Mouse (Mus musculus) regulatory T cell (primary cell): Measurements from ENCODE around the gene Sestd1.

ENCODE experiments used
- in situ Hi-C: fragments of 300-600 bp; cut with MboI, MseI; formaldehyde crosslinking; loops from one replicate; pipeline ENCODE4 v1.15.1; 2025; ENCODE audit warnings: high pct_unique_total_duplicates

Gene Sestd1

DNA sequence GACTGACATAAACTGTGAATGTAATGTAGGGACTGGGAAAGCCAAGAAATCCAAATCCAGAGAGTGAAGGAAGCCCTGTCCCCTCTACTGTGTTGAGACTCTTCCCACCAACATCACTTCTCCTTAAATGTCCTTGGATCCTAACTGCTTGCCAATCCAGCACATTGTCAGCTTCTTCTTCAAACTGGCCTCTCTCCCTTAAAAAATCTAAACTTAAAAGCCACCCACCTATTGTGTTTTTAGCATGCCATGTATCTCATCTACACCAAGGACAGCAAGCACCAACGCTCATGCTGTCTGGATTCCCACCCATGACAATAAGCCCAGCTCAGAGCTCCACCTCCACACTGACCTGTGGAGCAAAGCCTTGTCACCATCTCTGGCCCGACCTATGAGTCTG lies 7.4 kb downstream of the Sestd1 start:
- in situ Hi-C loops = no loop called here

DNA sequence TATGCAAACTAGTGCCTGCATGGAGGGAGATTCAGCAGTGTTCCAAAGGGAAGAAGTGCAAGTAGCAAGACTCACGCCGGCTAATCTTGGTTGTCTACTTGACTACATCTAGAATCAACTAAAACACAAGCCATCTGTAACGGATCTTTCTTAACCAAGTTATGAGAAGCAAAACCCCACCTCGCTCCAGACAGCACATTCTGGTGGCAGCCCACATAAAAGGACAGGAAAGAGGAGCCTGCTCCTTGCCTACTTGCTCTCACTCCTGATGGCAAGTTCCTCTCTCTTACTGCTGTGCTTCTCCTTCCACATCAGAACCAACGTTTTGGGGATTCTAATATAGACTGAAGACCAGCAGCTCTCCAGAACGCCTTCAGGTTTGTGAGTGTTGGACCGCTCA lies 9.6 kb downstream of the Sestd1 start:
- in situ Hi-C loops = no loop called here

DNA sequence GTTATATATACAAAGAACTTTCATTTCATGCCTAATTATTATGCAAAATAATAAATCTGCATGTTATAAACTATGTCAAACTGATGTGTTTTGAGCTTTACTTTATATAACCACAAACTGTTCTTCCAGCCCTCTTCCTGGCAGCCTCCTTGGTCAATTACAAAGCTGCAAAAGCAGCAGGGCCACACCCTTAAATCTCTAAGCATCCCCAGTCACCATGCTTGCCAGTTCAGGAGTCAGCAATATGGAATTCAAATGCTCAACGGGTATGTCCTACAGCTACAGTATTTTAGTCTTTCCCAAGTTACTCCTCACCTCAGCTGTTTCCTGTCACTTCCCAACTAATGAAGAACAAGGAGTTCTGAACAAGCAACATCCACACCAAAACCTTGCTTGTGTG lies 10.3 kb downstream of the Sestd1 start:
- in situ Hi-C loops = no loop called here

DNA sequence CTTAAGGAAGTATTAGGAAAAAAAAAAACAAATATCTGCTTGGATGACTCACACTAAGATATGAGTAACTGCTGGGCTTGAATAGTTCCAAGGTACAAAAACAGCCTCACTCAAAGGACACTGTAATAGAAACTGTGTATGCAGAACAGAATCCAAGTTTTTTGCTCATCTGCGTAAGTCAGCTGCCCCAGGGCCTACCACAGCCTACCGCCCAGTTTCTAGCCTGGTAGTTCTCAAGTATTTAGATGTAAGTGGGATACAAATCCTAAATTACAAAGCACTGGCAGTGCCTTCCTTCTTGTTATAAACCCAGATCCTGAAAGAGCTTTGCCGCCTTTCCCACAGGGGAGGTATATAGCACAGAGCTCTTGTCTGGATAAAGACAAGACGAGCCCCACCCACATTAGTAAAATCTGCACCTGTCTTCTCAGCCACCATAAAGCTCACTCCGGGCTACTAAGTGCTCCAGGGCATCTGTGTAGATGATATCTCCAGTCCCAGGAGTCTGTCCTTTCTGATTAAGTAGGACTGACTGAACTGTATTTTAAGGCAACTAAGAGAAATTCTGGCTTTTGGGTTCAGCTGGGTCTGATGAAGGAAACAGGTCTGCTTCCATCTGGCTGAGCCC lies 11.7 kb downstream of the Sestd1 start:
- in situ Hi-C loops = no loop called here

DNA sequence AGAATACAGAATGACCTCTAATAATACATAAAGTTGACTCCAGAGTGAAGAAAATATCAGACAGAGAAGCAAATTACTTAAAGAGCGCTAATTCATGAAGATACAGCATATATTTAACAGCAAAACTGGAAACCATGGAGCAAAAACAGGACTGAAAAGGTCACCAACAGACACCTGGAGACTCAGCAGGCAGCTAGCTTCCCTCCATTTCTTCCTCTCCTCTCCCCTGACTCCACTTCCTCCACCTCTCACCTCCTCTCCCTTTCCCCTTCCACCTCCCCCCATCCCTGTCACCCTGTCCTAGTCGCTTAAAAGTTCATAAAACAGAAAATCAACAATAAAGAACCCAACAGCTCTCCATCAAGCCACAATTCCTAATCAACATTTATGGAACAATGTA lies 13.5 kb downstream of the Sestd1 start:
- in situ Hi-C loops = no loop called here

DNA sequence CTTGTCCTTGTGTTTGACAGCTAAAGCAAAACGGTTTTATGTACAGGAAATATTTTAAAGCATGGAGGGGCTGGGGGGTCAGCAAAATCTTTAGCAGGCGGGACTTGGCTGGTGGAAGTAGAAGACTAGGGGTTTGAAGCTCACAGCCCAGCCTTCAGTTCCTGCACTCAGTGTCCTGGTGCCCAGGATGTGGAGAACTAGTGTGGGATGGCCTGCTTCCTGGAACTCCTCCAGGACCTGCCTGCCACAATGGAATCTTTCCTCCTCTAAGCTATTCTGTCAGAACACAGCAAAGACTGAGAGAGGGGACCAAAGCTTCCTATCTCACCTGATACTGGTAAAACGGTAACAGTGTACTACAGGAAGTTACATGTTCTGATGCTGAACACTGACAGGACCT lies 14.4 kb downstream of the Sestd1 start:
- in situ Hi-C loops = no loop called here

DNA sequence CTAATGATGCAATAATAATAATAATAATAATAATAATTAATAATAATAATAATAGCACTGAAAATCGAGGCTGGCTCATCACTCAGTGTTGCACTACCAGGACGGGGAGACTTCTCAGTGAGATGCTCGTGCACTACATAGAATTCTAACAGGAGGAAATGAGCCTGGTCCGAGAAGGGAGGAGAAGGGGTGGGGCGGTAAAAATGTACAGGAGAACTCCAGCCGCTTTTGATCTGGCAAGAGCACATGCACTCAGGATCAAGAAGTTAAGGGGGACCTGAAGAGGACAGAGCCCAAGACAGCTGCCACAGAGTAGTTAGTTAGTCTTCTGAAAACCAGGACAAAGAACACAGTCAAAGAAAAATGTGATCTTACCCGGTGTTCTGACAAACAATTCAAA lies 15.1 kb downstream of the Sestd1 start:
- in situ Hi-C loops = no loop called here

DNA sequence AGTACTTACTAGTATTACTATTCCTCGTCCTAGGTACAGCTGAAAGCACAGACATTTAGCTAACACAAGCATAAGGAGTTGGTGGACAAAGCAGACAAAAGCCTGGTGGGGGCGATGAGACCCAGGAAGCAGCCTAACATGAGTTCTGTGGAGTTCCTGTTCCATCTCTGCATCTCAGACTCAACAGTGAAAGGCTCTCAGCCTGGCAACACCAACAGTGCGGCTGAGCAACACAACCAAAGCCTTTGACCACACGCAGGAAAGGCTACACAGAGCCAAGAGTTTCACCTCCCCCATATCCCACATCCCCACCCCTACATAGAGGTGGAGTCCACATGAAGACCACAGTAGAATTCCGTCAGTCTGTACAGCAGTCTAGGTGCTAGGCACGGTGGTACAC lies 15.8 kb downstream of the Sestd1 start:
- in situ Hi-C loops = no loop called here

DNA sequence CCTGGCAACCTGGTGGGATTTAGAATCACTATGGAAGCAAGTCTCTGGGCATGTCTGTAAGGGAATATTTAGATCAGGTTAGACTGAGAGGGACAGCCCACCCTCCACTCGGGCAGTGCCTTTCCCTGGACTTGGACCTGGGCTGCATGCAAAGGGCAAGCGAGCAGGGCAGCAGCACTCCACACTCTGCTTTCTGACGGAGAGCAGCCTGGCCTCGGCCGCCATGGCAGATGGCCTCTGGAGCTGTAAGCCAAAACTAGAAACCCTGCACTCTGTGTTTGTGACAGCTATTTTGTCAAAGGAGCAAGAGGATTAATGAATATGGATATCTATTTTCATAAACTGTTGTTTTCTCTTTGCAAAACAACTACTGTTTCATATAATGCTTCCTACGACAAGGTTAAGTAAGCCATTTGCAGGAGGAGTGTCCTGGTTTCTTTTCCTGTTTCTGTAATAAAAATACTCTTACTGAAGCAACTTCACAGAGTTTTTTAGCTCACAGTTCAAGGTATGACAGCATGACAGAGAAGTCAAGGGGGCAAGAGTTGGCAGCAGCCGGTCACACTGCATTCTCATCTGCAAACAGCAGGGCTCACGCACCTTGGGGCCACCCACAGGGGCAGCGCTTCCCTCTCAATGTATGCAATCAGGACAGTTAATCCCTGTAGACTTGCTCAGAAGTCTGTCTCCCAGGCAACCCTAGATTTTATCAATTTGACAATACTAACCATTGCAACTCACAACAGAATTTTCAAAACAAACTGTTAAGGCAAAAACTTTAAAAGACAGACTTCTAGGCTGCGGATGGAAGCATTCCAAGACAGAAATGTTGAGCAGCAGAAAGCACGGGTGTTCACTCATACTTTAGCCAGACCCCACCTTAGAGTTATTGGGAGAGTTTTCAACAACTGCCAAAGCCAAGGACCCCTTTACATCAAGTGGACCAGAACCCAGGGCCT lies 16.6 kb downstream of the Sestd1 start:
- in situ Hi-C loops = no loop called here

DNA sequence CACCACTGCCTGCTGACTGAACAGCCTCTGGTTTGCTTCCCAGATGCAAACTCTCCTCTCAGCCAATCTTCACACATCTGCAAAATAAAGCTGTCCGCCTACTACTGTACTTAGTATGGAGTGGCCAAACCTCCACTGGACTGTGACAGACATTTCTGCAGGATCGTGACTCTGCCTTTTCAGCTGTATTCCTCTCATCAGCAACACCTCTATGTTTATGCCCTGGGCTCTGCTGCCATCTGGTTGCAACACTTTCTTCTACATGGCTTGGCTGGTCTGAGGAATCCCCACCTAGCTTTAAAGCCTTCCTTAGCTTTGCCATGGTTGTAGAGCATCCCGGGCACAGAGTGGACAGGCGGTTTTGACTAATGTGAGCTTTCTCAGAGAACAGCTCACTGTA lies 20.3 kb downstream of the Sestd1 start:
- in situ Hi-C loops = no loop called here

DNA sequence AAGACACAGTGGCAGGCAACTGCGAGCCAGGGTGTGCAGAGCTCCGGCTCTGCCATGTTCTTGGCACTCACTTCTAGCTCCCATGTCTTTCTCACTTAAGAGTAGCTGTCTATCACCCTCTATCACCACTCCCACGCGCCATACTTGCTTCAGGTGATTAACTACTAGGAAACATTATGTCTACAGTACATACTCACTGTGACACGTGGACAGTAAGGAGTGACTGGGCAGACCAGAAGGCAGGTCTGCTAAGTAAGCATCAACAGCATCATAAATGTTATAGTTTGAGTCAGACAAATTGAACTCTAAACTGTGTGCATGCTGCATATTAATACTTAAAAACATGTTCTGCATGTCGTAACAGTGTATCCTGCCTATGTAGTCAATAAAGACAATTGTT lies 27.2 kb downstream of the Sestd1 start:
- in situ Hi-C loops = no loop called here

DNA sequence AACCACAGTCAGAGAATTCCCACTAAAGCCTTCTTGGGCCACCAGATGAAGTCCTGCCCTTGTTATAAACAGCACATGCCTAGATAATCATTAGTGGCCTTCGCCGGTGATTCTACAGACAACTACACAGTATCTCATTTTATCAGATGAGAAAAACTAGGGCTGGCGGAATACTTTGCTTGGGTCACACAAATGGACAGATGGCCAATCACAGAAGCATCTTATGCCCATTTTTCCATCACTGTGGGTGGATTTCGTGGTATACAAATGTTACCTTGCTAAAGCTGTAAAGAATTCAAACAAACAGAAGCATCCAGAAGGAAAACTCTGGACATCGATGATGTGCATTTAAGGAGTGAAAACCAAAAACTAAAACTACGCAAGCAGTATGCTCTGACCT lies 28.7 kb downstream of the Sestd1 start:
- in situ Hi-C loops = no loop called here

DNA sequence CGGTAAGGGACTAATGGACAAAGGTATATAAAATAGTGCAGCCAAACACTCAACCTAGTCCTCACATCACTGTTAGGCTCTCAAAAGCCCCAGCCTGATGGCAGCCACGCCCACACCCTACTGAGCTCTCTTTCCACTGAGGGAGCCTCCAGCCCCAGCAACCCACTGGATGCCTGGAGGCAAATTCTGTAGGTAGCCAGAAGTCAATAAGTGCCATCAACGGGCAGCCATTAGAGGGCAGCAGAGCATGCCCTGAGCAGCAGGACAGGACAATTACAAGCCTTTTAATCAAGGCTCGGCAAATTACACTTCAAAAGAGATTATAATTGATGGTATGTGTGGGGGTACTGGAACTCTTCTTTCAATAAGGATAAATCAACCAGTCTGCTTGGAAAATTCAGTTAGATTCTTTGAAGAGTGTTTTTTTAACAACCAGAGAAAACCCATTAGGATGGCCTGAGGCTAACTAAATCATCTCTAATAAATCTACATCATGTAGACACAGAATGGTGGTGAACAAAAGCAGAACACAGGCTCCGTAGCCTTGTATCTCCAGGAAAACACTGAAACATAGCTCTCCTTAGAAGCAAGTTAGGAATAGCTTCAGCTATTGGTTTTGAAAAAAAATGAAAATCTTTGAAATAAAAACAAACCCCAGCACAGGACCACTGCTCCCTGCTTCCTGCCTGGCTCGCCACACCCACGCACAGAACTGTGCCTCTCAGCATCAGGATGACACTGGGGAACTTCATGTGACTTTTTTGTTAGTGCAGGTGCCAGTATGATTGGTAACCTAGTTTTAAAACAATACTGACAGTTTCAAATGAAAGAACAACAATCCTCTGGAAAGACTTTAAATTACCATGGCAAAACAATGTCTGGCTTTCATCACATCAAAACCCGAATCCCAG lies 30.4 kb downstream of the Sestd1 start:
- in situ Hi-C loops = loop anchor here (5.0 kb wide), 1 partner anchor 87 kb away; no protein-coding TSS in a partner anchor

DNA sequence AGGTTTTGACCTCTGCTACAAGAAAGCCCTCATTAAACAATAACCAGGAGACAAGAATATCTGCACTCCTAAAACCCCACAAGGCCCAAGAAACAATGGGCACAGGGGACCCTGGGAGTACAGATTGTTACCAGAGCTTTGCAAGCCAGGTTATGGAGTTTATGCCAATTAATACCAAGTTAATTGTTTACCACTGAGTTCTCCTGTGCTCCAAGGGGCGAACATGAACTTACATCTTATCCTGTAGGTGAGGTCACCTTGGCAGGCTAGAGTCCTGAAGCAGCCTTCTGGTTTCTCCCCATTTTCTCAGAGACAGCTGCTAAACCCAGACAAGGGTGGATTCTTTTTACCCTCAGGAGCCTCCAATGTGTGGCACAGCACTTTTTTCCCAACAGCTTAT lies 32.0 kb downstream of the Sestd1 start:
- in situ Hi-C loops = loop anchor here (5.0 kb wide), 1 partner anchor 89 kb away; no protein-coding TSS in a partner anchor

DNA sequence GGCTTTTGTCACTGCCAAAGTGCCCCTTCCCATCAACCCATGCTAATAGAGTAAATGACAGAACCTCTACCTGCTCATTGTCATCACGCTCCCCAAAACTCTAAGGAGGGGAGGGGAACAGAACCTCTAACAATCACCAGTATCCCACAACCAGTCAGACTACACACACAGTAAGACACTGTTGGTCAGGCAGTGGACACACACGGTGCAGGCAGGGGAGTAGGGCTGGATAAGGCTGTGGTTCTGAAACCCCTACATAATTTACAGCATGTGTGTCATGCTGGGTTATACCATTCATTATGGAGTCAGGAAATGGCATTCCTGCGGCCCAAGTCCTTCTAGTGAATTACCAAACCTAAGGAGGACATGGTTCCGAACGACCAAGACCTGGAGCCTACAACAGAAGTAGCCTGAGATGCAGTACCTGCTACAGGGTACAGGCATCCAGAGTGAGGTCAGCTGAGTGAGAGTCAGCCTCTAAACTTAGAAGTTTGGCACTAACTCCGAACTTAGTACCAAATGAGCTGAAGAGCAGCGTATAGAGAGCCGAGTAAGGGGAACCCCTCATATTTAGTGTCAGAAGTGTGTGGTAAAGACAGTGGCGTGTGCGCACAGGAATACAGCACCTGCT lies 33.1 kb downstream of the Sestd1 start:
- in situ Hi-C loops = loop anchor here (5.0 kb wide), 1 partner anchor 90 kb away; no protein-coding TSS in a partner anchor

DNA sequence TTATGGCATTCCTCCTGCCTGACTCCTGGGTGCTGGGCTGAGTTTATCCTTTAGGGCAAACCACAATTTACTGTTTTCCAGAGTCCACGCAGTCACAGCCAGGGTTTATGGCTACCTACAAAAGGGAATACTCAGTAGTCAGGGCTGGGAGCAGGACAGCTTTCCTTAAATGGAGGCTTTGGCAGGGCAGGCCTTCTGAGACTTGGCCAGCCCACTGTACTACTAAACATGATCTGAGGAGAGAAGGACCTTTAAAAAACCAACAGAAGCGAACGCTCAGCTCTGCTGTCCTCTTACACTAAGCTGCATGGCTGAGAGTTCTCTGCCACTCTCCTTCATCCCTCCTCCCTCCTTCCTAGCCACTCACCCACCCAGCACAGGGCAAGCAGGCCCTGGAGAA lies 34.6 kb downstream of the Sestd1 start:
- in situ Hi-C loops = loop anchor here (5.0 kb wide), 1 partner anchor 91 kb away; no protein-coding TSS in a partner anchor

DNA sequence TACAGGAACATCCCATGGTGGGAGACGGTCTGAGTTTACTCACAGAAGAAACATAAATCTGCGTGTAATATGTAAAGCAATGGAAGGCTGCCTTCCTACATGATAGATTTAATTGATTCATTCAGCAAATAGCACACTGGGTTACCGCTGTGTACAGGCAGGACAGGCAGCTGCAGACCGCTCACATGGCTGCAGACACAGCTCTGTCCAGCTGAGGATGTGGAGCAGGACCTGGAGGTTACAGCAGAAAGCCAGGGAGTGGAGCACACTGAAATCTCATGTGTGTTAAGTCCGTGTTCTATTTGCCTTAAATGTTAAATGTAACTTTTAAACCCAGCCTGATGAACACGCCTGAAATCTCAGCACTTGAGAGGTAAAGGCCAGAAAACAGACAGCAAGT lies 38.1 kb downstream of the Sestd1 start:
- in situ Hi-C loops = no loop called here

DNA sequence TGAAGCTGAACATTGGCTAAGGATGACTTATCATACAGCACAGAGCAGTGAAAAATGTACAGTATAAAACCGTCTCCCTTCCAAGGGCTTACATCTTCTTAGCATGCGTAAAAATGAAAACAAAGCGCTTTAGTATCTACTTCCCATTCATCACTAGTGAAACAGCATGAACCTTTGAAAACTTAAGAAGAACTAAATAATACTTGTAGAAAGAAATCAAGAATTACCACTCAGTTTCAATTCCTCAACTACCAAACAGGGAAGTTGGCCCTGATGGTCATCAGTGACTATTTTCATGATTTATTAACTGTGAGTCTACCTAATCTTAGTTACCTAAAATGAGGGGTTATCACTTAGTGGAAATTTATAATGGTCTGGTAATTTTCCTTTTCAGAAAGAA lies 41.8 kb downstream of the Sestd1 start:
- in situ Hi-C loops = no loop called here

DNA sequence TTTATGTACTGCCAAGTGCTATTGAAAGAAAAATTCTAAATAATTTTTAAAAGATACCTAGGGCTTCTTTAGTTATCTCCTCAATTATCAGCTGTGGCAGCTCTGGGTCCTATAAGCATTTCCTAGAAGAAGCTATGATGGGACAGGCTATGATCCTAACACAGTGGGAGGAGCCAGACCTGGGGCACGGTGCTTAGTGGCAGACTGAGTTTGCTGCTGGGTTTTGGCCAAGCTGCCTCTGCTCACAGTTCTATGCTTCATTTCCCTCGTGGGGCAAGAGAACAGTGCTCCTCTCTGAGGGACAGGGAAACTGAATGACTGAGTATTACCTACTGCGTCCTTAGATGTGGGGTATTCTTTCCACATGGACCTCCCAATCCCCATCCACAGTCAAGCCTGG lies 42.3 kb downstream of the Sestd1 start:
- in situ Hi-C loops = no loop called here

DNA sequence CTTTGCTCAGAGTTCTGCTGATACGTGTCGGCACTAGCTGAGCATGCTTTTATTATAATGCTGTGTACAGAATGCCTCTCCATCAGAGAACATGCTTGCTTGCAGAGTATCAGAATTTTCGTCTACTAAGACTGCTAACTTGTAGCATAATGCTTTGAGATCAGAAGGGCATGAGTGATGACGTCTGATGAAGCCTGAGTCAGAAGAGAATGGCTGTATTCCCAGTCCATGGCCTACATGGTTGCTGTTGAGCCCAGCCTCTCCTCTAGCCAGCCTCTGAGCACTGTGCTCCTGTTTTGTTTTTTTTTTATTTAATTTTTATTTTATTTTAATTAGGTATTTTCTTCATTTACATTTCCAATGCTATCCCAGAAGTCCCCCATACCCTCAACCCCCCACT lies 43.5 kb downstream of the Sestd1 start:
- in situ Hi-C loops = no loop called here

DNA sequence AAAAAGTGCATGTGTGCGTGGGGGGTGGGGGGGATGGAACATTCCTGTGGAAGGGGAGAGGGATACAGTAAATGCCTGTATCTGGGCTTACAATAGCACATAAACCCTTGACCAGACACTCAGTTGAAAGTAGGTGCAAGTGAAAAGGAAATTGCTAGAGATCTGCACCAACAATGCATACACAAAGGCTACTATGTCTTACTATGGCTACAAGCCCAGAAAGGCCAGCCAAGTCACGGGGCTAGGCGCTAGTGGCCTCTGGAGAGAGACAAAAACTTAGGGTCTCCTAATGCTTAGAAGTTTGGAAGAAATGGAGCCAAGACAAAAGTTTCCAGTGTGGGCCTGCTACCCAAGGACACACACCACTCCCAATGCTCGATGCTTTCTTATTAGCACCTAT lies 44.5 kb downstream of the Sestd1 start:
- in situ Hi-C loops = no loop called here
